Mouse (Mus musculus) layer of hippocampus, postnatal 36 days (tissue): ENCODE measurements around the gene Gm10439. TPM values are rescaled to one million over a fixed set of nuclear protein-coding genes. Genes with fewer than 3 reads are reported as not detected.
"Not testable (repeated sequence)": the region's sequence is repeated elsewhere in the genome, so short reads cannot be mapped to it uniquely, and the experiment has no call there.

Experiments
- DNase-seq, 2 experiments: peaks; one replicate each; pipeline ENCODE4 v3.0.0; 2022
- total RNA-seq, 2 experiments: library from RNA; stranded (reverse); gene quantifications; 2 replicates each; pipeline ENCODE4 v1.2.3; 2021

Gm10439 gene
- total RNA-seq: not detected

GRCm38 (mm10) chrX:149594270-149594669 lies at the start of gene Gm10439:
TSS of gene Gm10439 (plus strand) at chrX:149594570.
- DNase-seq: not testable (repeated sequence)

Other genes starting within 250 kb of the Gm10439 start
- gene Gm15085, start 147.0 kb upstream of the Gm10439 start, total RNA-seq: not detected
- gene Gm15097, start 189.9 kb downstream of the Gm10439 start, total RNA-seq: not detected